Mouse (Mus musculus) natural killer cell, adult 2 months (primary cell): Measurements from ENCODE around the gene Zfp37.
"Not testable (repeated sequence)": the region's sequence is repeated elsewhere in the genome, so short reads cannot be mapped to it uniquely, and the experiment has no call there.

Experiments used
- DNase-seq, 2 experiments: peaks; one replicate each; pipeline ENCODE4 v3.0.0; 2022; ENCODE audit warnings: low spot score in 2 of 2

Zfp37 gene

DNA sequence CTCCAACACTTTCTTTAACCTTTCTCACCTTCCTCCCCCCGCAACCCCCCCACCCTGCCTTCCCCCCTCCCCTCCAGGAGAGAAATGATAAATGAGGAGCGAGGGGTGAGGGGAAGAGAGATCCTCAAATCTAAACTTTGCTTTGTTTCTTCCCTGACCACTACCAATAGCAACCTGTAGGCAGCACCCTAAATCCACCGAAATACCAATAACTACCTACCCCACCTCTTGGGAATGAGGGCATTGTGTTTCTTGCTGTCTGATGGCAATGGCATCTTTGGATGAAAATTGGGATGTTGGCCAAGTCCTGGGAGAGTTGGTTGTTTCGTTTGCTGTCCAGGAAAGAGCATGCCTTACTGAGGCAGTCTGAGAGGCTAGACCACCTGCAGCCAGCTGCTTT lies 20.8 kb downstream of the Zfp37 start:
- DNase-seq, result no peak

DNA sequence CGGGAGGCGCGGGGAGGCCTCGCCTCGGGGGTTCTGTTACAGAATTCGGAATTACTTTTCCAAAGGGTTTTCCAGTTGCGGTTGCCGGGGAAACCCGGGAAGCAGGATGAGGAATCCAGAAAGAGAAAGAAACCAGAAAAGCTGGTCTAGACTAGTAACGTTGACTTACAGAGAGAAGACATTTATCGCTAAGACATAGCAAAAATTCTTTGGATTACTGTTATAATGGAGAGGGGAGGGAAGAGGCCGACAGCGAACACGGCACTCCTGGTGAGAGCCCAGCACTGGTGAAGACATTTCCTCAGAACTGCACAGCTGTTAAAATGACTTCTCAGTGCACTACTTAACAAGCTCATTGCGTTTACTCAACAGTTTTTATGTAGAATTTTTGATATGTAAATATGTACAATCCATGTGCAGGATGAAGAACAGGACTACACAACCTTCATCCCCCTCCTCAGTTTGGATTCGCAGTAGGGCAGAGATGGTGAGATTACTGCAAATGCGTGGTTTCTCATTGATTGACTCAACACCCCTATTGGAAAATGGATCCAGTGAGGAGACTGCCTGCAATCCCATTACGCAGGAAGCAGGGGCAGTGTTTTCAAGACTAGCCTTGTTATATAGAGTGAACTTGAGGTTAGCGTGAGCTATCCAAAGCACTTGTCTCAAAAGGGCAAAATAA lies 22.0 kb downstream of the Zfp37 start:
- no peak for DNase-seq

DNA sequence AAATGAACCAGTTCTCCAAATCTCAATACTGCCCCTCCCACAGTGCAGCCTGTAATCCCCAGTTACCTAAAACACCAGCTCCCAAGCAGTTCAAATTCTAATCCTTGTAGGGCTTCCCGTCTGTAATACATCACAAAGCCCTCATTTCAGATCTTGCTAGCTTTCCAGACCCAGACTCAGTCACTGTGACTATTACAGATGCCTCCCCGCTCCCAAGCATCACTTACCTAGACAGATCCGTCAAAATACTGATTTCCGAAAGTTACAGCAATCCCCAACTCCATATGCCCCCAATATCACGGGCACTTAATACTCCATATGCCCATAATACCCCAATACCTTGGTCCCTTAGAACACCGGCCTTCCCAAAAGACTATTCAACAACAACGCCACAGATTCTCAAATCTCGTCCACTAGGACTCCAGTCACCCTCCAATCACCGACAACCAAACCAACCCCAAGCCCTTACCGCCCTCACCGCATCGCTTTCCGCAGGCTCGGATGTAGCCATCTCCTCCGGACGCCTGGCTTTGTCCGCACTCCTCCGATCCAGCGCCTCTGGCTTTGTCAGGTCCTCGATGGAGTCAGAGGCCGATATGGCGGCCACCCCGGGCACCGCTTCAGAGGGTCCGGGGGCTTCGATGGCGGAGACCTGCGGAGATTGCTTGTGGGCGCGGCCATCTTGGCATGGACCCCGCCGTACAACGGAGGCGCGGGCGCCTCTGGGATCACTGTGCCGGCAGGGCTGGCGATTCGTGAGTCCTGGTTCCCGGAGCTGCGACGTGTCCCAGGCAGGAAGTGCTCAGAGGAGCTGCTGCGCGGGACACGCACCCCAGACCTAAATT lies 22.8 kb downstream of the Zfp37 start:
- DNase-seq, result no peak

- no peak for DNase-seq
These were observed 30.8 kb downstream of the Zfp37 start for GRCm38 (mm10) chr4:62199923-62200529.

DNA sequence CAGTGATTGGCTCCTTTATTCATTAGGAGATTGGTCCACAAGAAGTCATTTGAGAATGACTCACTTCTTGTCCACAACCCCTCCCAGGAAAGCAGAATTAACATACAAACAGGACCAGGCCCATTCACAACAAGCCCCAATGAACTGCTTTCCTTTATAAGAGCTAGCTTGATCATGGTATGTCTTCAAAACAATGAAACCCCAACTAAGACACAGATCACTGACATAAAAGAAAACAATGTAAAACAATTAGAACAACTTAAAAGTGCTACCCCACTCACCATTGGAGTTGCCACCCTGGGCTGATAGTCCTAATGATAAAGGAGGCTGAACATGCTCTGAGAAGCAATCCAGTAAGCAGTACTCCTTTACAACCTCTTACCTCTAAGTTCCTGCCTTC lies 42.1 kb downstream of the Zfp37 start:
- DNase-seq, result no peak

DNA sequence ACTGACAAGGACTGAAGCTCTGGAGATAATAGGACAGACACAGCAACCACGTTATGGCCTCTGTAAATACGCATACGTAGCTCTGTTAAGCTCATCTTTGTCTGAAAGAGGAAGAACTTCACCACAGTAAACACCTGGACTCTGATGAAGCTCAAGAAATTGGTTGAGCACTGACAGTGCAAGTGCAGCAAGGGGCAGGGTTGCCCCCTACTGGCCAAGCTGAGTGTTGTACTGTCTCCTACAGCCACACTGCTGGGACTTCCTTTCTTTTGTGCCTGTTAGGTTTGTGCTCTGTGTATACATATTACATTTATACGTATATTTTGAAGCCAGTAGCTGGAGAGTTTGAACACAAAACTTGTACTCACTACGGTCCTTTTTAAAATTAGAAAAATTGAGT lies 53.6 kb downstream of the Zfp37 start:
- DNase-seq, result peak in 1 of 2 experiments; percentile 5

DNA sequence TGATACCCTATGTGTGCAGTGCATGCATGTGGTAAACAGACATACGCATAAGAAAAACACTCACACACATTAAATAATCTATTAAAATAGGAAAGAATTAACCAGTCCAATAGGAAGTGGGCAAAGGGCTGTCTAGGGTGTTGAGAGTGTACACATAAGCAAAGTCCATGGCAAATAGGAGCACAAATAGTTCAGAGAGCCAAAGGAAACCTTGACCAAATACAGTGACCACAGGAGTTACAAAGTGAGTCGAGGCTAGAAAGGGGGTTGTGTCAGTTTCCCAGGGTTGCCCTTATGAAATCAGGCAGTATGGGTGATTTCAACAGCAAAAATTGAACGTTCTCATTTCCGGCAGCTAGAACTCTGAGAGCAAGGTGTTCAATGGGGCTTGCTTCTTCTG lies 56.4 kb downstream of the Zfp37 start:
- DNase-seq, result no peak

GRCm38 (mm10) chr4:62167636-62168035 lies 63.2 kb downstream of the Zfp37 start:
- DNase-seq, result not testable (repeated sequence)

DNA sequence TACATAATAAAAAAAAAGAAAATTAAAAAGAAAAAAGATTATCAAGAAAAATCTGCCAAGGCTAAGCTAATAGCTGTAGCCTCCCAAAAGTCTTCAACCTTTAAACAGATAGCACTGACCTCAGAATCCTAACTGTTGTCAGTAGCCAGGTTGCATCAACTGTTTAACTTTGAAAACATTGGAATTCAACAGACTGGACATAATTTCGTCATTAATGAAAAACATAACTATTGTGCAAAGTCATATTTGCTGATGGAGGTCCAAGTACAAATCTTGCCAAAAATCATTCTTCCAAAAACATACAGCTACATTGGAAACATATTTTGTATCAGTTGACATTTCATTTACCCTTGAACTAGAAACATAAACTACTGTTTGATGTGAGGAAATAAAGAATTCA lies 72.4 kb downstream of the Zfp37 start:
- DNase-seq, result no peak

GRCm38 (mm10) chr4:62150811-62151210 lies 80.0 kb downstream of the Zfp37 start, which contains the start of gene Mup21:
Gene Mup21 (minus strand): TSS chr4:62150863.
- no peak for DNase-seq
